Mouse (Mus musculus): Measurements from ENCODE around the gene Lpar1.
"Not testable (repeated sequence)": the region's sequence is repeated elsewhere in the genome, so short reads cannot be mapped to it uniquely, and the experiment has no call there.

The Lpar1 gene

DNA sequence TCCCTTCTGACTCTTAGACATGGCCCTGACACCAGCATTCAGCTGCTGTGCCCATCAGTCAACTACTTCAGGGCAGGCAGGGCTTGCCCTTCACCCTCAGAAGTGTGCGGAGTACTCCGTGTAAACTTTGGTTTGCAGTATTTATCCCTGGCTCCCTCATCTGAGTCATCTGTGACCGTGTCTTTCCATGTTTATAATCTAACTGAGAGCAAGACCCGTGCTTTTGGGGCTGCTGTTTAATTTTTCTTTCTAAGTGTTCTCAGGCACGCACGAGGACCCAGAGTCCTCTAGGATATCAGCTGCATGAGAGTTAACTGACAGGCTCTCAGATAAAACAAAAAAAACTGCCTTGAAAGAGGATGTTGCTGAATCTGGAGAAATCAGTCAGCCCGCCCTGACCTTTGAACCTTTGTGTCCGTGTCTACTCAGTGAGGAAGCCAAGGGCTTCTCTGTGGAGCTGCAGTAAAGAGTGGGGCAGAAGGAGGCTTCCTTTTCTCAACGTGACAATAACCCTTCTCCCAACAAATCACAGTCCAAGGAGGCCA, 7.7 kb downstream of the Lpar1 start:
- no peak for DNase-seq (ENCODE audit: low spot score)

DNA sequence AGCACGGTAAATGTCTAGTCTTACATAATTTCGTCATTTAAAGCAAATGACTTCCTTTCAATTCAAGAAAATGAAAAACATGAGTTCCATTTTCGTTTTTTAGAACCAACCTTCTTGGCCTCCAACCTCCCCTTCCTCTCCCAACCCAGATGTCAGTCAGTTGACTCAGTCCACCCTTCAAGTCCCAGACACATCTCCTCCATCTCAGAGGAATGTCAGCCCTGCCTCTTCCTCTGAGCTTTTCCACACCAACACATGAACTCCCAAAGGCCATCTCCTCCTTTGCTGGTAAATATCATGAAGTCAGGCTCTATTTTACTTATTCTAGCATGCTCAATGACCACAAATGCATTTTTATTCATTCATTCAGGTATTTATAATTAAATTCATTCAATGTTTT, 10.5 kb downstream of the Lpar1 start:
- DNase-seq (ENCODE audit: low spot score) = no peak

DNA sequence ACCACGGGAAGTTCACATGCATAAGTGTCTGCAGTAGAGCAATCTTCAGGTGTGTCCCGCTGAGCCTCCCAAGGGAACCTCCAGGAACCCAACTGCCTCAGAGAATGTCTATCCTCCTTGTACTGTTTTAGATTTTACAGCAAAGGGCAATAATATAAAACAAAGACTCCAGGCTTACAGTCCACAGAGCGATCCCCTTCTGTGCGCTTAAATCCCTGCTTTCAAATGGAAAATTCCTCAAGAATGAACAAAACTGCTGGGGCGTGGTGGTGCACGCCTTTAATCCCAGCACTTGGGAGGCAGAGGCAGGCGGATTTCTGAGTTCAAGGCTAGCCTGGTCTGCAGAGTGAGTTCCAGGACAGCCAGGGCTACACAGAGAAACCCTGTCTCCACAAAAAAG, 11.0 kb downstream of the Lpar1 start:
- not testable (repeated sequence) for DNase-seq (ENCODE audit: low spot score)

GRCm38 (mm10) chr4:58540841-58541240, 12.9 kb downstream of the Lpar1 start:
- no peak for DNase-seq (ENCODE audit: low spot score)

GRCm38 (mm10) chr4:58540385-58540784, 13.3 kb downstream of the Lpar1 start:
- DNase-seq (ENCODE audit: low spot score) = no peak

- no peak for DNase-seq (ENCODE audit: low spot score)
These were observed 15.0 kb downstream of the Lpar1 start for GRCm38 (mm10) chr4:58538696-58539095.

DNA sequence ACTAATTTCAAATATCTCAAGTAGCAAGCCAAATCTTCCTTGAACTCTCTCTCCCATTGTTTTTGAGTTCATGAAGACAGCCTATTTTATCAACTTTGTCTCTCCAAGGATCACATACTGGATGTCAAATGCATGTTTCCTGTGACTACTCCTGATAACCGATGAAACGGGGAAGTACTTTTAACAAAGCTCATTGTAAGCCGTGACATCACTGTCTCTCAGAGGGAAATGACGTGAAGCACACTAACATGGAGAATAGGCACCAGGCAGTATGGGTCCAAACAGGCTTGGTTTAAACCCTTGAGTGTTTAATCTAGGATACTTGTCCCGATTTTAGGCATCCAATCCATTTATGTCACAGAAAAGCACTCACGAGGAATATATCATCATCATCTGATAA, 17.9 kb downstream of the Lpar1 start:
- DNase-seq (ENCODE audit: low spot score) = no peak

DNA sequence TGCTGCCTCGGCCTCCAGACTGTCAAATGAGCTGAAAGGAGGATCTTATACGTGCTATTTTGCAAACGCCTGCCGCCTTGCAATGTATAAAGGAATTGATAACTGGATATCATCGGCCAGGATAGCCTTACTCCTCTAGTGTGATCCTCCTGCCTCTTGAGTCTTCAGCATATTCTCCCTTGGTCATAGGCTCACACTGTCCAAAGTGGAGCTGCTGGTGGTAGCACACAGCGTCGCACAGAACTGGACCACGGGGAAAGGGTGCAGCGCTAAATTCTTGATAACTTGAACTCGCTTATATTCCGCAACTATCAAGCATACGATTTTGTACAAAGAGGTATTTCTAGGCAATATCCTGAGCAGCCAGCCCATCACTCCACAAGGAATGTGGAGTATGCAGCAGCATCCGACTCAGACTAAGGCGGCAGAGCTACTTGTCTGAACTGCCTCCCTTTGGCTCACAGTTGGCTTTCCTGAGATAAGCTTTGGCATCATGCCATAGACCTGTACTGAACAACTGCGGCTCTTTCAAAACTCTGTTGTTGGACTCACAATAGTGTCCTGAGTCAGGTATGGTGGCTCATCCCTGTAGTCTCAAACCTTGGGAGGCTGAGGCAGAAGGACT, 18.9 kb downstream of the Lpar1 start:
- DNase-seq (ENCODE audit: low spot score) = no peak

DNA sequence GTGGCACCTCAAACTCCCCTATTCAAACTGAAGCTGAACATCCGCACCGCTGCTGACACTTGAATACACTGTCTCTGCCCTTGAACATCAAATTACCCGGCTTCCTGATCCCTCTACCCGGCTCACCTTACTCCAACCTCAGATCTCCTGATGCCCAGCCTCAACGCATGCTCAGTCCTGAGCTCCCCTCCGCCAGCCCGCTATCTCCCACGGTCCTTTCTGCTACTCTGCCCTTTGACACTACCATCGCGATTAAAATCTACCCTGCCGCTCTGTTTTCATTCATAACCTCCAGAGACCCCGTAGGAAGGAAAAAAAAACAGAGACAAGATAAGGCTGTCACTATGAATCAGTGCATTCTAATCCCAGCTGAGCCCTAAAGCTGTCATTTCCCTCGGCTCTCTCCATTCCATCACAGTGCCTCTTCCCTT, 19.5 kb downstream of the Lpar1 start:
- DNase-seq (ENCODE audit: low spot score) = no peak

DNA sequence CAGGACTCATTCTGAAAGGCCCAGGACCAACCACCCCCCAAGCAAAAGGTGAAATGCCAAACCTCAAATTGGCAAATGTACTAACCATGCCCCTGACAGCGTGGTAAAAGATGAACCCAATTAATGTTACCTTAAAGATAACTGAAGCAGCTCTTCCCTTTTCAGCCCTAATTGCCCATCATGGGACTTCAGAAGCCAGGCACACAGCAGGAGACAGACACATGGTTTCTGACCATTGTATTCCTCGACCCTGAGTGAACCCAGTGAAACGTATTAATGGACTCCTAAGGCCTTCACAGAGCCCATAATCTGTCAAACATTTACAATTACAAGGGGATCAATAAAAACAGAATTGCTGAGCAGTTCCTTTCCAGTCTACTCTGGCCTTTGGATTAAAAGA, 20.2 kb downstream of the Lpar1 start:
- no peak for DNase-seq (ENCODE audit: low spot score)

DNA sequence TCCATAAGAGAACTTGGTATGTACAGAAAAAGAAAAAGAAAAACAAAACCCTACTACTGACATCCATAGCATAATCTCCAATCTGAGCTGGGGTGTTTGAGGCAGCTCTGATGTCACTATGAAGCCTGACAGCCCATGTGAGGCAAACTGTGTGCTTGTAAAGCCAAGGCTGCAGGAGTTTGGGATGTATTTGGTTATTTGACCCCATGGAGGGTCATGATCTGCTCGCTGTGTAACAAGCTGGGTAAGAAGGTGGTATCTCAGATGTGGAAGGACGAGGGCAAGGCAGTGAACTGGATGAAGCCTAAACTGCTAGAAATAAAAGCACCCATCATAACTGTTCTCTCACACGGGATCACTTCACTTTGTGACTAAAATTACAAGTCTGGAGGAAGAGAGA, 21.4 kb downstream of the Lpar1 start:
- DNase-seq (ENCODE audit: low spot score) = no peak

- DNase-seq (ENCODE audit: low spot score) = no peak
These were observed 23.0 kb downstream of the Lpar1 start for GRCm38 (mm10) chr4:58530706-58531105.

- no peak for DNase-seq (ENCODE audit: low spot score)
These were observed 23.4 kb downstream of the Lpar1 start for GRCm38 (mm10) chr4:58530279-58530678.

DNA sequence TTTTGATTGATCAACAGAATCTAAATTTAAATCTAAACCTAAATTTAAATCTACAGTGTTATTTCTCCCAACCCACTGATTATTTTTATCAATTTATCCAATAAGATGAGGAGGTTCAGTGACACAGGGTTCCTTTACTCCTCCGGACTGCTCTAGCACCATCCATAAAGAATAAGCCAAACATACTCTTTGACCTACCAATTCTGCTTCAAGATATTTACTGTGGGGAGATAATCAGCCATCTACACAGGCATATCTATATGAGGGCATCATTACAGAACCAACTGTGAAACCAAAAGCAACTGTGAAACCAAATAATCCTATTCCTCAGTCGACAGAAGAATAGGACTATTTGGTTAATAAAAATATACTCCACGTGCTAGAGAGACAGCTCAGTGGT, 25.8 kb downstream of the Lpar1 start:
- no peak for DNase-seq (ENCODE audit: low spot score)

GRCm38 (mm10) chr4:58521137-58521536, 32.6 kb downstream of the Lpar1 start:
- no peak for DNase-seq (ENCODE audit: low spot score)

DNA sequence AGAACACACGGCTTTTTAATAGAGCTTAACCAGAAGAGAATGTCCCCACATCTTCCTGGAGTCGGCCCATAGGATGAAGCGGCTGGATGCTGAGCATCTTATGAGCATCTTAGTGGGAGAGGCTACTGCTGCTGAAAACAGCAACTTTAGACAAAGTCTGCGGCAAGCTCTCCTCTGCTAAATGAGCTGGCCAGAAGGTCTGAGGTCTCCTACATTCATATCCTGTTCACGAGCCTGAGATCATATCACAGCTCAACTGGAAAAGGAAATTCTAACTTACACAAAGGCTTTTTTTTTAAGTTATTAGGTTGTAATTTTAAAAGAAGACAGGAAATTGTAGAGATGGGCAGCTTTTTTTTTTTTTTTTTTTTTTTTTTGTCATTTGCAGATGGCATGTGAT, 33.2 kb downstream of the Lpar1 start:
- DNase-seq (ENCODE audit: low spot score) = no peak

DNA sequence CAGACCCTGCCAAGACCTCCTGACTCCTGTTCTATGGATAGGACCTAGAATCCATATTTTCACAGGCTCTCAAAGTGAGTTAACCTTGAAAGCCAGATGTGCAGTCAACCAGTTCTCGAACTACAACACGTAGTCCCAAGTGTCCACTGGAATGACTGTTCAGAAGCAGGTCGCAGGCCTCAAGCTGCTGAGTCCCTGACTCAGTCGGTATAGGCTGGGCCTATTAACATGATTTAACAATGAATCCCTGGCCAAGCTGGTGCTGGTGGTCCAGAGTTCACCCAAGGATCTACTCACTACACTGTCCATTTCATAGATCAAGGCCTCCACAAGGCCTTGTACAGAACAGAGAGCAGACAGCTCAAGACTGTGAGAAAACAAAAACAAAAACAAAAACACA, 33.8 kb downstream of the Lpar1 start:
- no peak for DNase-seq (ENCODE audit: low spot score)

DNA sequence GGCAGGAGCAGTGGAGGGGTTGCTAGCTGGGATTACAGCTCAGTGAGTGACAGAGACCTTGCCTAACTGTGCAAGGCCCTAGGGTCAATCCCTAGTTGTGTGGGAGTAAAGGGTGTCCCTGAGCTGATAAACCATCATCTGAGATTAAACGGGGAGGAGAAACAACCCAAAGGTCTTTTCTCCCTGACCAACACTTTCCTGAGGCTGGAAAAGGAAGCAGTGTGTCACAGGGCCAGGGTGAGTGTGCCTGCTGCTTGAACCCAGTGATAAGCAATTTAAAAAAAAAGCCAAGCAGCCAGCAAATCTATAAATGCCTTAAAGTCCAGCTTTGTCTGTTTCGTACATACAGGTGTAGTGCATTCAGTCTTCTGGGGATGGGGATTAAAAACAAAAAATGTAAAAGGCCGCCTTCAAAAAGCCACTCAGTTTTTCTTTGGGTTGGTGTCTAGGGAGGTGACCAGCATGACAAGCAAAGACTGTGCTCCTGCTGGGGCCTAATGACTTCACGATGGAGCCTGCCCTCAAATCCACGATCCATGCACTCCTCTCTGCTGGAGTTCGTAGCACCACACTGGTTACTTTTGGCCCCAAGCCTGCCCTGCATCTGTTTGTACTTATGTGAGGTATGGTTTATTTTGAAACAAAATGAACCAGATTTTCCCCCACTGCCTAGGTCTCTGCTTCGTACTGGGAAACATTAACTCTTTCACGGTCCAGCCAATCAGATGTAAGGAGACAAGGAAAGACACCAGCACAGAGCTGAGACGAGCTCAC, 35.3 kb downstream of the Lpar1 start:
- no peak for DNase-seq (ENCODE audit: low spot score)

DNA sequence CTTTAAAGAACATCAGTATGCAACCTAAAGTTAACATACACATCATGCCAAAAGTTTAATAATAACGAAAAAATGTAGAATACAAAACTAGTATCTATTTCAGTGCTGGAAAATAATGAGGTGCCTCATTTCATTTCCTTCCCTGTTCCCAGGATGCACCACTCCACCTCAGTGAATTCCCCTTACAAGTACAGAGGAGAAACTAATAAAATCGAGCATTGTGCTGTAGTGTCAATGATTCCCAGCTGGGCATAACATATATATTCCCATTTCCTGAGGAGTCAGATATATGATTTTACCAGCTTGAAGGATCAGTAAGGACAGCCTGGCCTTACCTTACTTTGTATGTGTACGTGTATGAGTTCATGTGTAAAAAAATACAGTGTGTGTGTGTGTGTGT, 36.9 kb downstream of the Lpar1 start:
- no peak for DNase-seq (ENCODE audit: low spot score)

DNA sequence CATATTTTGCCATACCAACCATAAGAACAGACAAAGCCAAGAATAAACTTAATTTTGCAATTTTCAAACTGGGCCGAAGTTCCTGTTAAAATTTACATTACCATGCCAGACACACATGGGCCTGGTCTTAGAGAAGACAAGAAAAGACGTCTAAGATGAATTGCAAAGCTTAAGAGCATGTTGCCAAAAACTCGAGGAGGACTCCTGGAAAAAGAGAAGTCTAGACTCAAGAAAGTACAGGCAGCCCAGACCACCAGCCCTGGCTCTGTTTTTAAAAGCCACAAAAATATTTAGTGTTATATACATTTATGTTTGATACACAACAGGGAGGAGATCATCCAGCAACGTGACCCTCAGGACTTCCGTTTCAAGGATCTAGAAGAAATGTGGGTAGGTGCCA, 37.5 kb downstream of the Lpar1 start:
- DNase-seq (ENCODE audit: low spot score) = no peak

DNA sequence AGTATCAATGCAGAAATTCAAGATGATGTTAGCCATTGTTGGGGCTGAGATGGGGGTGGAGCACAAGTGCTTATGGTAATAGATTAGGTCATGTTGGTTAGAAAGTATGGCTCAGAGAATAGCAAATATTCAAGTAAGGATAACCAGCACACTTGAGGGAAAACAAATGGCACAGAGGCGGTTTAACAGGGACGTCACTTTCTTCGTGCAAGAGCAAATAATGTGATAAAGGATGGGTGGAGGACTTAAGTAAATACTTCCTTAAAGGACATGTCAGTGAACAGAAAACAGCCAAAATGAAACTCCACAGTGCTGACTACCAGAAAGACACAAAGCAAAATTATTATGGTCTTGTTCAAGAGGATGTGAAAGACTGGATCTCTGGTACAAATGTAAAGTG, 42.1 kb downstream of the Lpar1 start:
- DNase-seq (ENCODE audit: low spot score) = no peak

DNA sequence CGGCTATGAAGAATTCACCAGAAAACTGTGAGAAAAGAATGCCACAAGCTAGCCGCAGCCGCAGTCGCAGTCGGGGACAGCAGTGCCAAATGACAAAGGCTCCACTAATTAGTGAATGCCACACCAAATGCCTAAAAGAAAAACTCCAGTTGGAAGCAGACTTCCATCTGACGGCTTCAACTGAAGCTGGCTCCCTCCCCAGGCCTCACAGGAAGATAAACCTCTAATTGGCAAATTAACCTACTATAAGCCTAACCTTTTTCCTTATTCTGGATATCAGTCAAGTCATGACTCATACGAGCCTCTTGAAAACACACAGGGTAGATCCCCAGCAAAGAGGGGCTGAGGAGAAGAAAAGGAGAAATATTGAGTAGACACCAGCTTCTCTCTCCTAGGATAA, 44.9 kb downstream of the Lpar1 start:
- DNase-seq (ENCODE audit: low spot score) = no peak

DNA sequence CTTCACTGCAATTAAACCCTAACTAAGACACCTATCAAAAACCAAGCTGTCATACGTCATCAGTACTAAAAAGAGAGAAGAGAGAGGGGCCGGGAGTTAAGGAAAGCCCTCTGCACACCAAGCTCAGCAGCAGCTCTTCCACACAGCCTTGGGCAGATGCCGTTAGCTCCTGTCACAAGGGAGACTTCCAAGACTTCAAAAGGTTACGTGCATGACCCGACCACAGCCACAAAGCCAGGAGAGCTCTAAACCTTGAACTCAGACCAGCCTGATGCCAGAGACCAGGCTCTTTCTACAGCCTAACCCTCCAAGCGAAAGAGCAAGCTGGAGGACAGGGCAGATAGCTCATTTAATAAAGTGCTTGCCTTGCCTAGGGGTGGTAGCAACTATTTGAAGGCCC, 46.2 kb downstream of the Lpar1 start:
- DNase-seq (ENCODE audit: low spot score) = no peak

All from c-Kit-positive CD71-positive TER-119-positive erythroid progenitor cells, embryonic 14.5 days (primary cell).